Mouse (Mus musculus) layer of hippocampus, adult 6 months (tissue): ENCODE results near the gene Hist1h2ah. TPM values are rescaled to one million over a fixed set of nuclear protein-coding genes. Genes with fewer than 3 reads are reported as not detected.

Source experiments
- long read RNA-seq, 2 experiments: library from polyadenylated mRNA; unstranded; transcript quantifications; one replicate each; pipeline ENCODE4 v2.0.0; 2019 to 2020
- microRNA-seq: library from miRNA; unstranded; fragments of <30 nt; microRNA quantifications from one replicate; pipeline ENCODE4 v1.2.0, GENCODE M21; 2020
- polyA plus RNA-seq: library from polyadenylated mRNA; unstranded; fragments of <200 nt; fragmentation: Nextera tagmentation; gene quantifications from 2 replicates; pipeline ENCODE4 v1.2.3, GENCODE M21; 2021

The Hist1h2ah gene
- polyA plus RNA-seq = not detected in 2 replicates
- long read RNA-seq, experiment 1 = 0 reads
- long read RNA-seq, experiment 2 = 0 reads

DNA sequence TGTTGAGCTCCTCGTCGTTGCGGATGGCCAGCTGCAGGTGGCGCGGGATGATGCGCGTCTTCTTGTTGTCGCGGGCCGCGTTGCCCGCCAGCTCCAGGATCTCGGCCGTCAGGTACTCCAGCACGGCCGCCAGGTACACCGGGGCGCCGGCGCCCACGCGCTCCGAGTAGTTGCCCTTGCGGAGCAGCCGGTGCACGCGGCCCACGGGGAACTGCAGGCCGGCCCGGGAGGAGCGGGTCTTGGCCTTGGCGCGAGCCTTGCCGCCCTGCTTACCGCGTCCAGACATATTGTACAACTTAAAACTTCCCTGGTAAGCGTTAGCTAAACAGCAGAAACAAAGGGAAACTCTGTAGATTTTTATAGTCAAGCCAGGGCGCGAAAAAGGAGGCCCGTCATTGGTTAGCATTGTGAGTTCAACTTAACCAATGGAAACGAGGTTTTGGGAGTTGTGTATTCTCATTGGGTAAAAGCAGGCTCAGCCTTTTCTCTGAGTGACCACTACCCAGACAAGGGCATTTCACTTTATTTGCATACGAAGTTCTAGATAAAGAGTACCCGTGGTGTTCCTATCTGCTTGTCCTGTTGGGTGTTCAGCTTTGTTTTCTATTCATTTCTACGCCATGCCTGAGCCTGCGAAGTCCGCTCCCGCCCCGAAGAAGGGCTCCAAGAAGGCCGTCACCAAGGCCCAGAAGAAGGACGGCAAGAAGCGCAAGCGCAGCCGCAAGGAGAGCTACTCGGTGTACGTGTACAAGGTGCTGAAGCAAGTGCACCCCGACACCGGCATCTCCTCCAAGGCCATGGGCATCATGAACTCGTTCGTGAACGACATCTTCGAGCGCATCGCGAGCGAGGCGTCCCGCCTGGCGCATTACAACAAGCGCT lies at the start of gene Hist1h2ah, which contains the start of gene Hist1h2bk:
TSS of gene Hist1h2ah (minus strand) at position 302 of the 882 bp plus-strand sequence.
TSS of gene Hist1h2bk (plus strand) at position 604 of the 882 bp plus-strand sequence.

DNA sequence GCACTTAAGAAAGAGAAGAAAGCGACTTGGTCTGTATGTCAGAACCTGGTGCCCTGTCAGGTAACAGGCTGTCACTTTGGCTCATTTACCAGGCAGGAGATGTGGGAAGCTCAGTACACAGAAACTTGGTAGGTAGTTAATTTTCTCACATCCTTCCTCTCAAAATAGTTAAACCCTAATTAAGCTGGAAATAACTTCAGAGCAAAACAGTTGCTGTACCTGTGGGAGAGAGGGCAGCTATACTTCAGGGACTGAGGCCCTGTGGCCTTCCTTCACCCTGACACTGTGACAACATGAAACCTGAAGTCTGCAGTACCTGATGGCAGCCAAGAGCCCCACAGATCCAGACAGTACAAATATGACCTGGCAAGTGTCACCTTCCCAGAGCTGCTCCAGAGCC lies 48.8 kb upstream of the Hist1h2ah start, which contains the start of gene Vmn1r188:
TSS of gene Vmn1r188 (plus strand) at position 301 of the 400 bp plus-strand sequence.

DNA sequence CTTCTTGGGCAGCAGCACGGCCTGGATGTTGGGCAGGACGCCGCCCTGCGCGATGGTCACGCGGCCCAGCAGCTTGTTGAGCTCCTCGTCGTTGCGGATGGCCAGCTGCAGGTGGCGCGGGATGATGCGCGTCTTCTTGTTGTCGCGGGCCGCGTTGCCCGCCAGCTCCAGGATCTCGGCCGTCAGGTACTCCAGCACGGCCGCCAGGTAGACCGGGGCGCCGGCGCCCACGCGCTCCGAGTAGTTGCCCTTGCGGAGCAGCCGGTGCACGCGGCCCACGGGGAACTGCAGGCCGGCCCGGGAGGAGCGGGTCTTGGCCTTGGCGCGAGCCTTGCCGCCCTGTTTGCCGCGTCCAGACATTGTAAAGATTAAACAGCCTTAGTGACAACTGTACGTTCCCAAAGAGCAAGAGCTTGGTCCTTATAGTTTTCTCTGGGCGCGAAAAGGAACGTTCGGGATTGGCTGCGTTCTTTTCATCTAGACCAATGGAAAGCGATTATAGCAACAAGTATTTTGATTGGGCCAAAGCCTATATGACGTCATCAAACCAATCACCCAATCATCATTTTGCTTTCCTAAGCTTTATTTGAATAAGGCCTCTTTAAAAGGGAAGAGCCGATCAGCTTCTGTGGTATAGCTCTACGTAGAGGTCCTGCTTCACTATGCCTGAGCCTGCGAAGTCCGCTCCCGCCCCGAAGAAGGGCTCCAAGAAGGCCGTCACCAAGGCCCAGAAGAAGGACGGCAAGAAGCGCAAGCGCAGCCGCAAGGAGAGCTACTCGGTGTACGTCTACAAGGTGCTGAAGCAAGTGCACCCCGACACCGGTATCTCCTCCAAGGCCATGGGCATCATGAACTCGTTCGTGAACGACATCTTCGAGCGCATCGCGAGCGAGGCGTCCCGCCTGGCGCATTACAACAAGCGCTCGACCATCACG lies 7.5 kb upstream of the Hist1h2ah start, which contains the start of the genes Hist1h2ag and Hist1h2bj:
TSS of gene Hist1h2ag (minus strand) at position 377 of the 935 bp plus-strand sequence.
TSS of gene Hist1h2bj (plus strand) at position 647 of the 935 bp plus-strand sequence.

DNA sequence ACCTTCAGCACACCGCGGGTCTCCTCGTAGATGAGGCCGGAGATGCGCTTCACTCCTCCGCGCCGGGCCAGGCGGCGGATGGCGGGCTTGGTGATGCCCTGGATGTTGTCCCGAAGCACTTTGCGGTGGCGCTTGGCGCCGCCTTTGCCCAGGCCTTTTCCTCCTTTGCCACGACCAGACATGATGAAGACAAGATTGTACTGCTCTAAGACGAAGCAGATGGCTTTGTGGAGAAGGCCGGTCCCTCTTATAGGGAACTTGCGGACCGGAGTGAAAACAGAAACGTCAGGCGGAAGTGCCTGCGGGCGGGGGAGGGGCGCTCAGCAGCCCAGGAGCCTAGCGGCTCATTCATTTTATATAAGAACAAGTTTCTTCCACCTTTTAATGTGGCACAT lies 5.8 kb upstream of the Hist1h2ah start, which contains the start of gene Hist1h4i:
TSS of gene Hist1h4i (minus strand) at position 221 of the 395 bp plus-strand sequence.

DNA sequence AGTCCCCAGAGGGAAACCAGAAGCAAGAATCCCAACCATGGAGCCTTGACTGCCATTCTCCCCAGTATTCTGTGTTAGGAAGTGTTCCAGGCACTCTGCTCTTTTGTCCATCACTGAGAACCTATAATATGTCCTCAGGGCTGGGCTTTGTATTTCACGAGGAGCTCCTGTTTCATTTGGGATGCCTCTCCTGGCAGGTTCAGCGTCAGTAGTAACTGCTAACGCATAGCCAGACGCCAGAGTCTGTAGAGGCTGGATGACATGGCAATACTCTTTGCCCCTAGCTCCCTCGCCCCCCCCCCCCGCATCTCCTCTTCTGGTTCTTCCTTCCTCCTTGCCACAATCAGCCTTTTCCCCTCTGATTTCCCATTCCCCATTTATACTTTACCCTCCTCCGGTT lies 25.7 kb downstream of the Hist1h2ah start, which contains the start of gene Prss16:
TSS of gene Prss16 (minus strand) at position 101 of the 400 bp plus-strand sequence.

Small RNA genes within 50 kb of the gene (microRNA-seq; reads per million reads assigned to microRNA genes)
- gene Gm26300 = not detected
- not detected for gene Gm44390
- gene Gm44486 = not detected

Other genes starting within 250 kb of the Hist1h2ah start
- not detected in 2 replicates for gene Hist1h2an, start 248.3 kb downstream of the Hist1h2ah start, polyA plus RNA-seq
- not detected in 2 replicates for gene Hist1h2bp, start 248.1 kb downstream of the Hist1h2ah start, polyA plus RNA-seq
- gene Hist1h2bq, start 225.4 kb downstream of the Hist1h2ah start, polyA plus RNA-seq = 1.3 and 1.5 TPM in 2 replicates
- gene Hist1h2ao, start 225.1 kb downstream of the Hist1h2ah start, polyA plus RNA-seq = not detected in 2 replicates
- 3.4 and 7.0 TPM in 2 replicates for gene Hist1h4m, start 223.8 kb downstream of the Hist1h2ah start, polyA plus RNA-seq
- 2.8 and 2.9 TPM in 2 replicates for gene Hist1h4n, start 203.4 kb downstream of the Hist1h2ah start, polyA plus RNA-seq
- gene Hist1h2ap, start 202.1 kb downstream of the Hist1h2ah start, polyA plus RNA-seq = 64.1 and 77.9 TPM in 2 replicates
- 1.2 TPM in 1 of 2 replicates, not detected in the other for gene Hist1h2br, start 201.8 kb downstream of the Hist1h2ah start, polyA plus RNA-seq
- gene Zfp184, start 90.5 kb downstream of the Hist1h2ah start, polyA plus RNA-seq = 0.98 and 1.5 TPM in 2 replicates
- 0.09 TPM in 1 of 2 replicates, not detected in the other for gene Pom121l2, start 54.4 kb downstream of the Hist1h2ah start, polyA plus RNA-seq
- gene Prss16, start 25.8 kb downstream of the Hist1h2ah start, polyA plus RNA-seq = 1.5 TPM in 2 replicates
- 0.39 and 0.97 TPM in 2 replicates for gene Hist1h2bk, start 302 bp upstream of the Hist1h2ah start, polyA plus RNA-seq
- 7.9 and 15.8 TPM in 2 replicates for gene Hist1h4i, start 5.8 kb upstream of the Hist1h2ah start, polyA plus RNA-seq
- gene Hist1h2ag, start 7.4 kb upstream of the Hist1h2ah start, polyA plus RNA-seq = 0.65 TPM in 1 of 2 replicates, not detected in the other
- gene Hist1h2bj, start 7.6 kb upstream of the Hist1h2ah start, polyA plus RNA-seq = 1.7 TPM in 1 of 2 replicates, not detected in the other
- not detected in 2 replicates for gene Vmn1r188, start 48.9 kb upstream of the Hist1h2ah start, polyA plus RNA-seq
- gene Vmn1r189, start 70.3 kb upstream of the Hist1h2ah start, polyA plus RNA-seq = not detected in 2 replicates
- gene Vmn1r191, start 148.4 kb upstream of the Hist1h2ah start, polyA plus RNA-seq = not detected in 2 replicates
- not detected in 2 replicates for gene Vmn1r192, start 155.6 kb upstream of the Hist1h2ah start, polyA plus RNA-seq
- not detected in 2 replicates for gene Vmn1r193, start 187.6 kb upstream of the Hist1h2ah start, polyA plus RNA-seq
- not detected in 2 replicates for gene Vmn1r194, start 208.6 kb upstream of the Hist1h2ah start, polyA plus RNA-seq
- not detected in 2 replicates for gene Vmn1r195, start 235.0 kb upstream of the Hist1h2ah start, polyA plus RNA-seq